Mouse (Mus musculus): ENCODE data around the gene Pik3c2g.

Gene Pik3c2g

DNA sequence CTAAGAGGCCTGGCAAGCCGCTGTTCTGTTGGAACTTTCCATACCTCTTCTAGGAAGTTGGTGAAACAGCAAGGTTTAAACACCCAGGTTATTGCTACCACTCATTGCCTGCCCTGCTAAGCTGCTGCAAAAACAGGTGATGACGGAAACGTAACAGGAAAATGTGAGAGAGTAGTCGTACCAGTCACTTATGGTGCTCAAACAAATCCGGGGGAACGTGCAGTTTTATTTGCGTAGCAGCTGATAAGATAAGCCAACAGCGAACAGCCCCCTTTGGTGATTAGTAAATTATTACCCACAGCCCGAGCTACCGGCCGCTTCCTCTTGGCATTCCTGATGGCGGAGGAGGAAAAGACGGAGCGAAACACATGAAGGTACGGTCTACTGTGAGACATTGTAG lies at the start of gene Pik3c2g:
Pik3c2g (plus strand) TSS at position 330 of the 400 bp plus-strand sequence.
- DNase-seq (ENCODE audit: low read depth, low spot score), result no peak

- DNase-seq (ENCODE audit: low read depth, low spot score), result no peak
Observed at GRCm38 (mm10) chr6:139538469-139538868, 48.6 kb upstream of the Pik3c2g start.

GRCm38 (mm10) chr6:139555537-139556179 lies 31.4 kb upstream of the Pik3c2g start:
- DNase-seq (ENCODE audit: low read depth, low spot score), result no peak

GRCm38 (mm10) chr6:139569211-139569610 lies 17.8 kb upstream of the Pik3c2g start:
- DNase-seq (ENCODE audit: low read depth, low spot score), result no peak

DNA sequence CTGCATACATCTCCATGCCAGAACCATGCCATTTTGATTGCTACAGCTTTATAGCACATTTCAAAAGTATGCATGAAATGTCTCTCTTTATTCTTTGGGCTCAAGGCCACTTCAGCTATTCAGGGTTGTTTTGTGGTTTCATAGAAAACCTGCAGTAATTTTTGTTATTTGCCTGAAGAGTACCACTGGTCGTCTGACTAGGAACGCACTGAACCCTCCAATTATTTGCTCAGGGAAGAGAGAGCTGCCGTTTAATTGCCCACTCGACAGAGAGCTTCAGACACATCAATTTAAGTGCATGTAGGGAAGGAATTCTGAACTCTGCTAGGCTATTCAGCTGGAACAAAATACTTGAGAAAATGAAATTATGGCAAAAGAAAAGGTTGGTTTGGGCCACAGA lies 11.2 kb upstream of the Pik3c2g start:
- no peak for DNase-seq (ENCODE audit: low read depth, low spot score)

DNA sequence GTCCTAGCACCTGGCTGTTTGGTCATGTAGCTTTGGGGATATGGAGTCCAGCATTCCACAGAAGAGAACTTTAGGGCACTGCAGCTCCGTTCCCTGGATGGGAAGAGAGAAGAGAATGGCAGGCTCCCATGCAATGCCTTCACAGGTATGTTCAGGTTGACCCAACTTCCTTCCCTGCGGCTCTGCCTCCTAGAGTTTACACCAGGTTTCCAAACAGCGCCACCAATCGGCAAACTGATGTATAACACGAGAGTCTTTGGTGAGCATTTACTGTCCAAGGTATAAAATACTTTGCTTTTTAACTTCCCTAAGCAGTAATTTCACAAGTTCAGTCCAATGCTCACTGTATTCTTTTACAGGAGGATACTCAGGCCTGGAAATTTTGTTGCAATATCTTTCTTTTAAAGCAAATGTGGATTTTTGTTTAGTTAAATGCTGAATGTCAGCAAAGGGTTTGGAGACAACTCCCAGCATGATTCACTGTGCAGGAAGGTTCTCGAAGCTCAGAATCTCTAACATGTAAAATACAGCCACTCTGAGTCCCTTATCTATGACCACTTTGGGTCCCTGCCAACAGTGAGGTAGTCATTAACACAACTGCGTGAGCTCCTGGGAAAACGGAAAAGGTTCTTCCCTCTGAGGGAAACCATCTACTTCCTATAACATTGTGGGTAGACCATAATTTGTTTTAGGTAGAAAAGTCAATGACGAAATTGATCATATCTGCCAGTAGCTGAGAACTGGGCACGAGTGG lies 10.6 kb upstream of the Pik3c2g start:
- no peak for DNase-seq (ENCODE audit: low read depth, low spot score)

DNA sequence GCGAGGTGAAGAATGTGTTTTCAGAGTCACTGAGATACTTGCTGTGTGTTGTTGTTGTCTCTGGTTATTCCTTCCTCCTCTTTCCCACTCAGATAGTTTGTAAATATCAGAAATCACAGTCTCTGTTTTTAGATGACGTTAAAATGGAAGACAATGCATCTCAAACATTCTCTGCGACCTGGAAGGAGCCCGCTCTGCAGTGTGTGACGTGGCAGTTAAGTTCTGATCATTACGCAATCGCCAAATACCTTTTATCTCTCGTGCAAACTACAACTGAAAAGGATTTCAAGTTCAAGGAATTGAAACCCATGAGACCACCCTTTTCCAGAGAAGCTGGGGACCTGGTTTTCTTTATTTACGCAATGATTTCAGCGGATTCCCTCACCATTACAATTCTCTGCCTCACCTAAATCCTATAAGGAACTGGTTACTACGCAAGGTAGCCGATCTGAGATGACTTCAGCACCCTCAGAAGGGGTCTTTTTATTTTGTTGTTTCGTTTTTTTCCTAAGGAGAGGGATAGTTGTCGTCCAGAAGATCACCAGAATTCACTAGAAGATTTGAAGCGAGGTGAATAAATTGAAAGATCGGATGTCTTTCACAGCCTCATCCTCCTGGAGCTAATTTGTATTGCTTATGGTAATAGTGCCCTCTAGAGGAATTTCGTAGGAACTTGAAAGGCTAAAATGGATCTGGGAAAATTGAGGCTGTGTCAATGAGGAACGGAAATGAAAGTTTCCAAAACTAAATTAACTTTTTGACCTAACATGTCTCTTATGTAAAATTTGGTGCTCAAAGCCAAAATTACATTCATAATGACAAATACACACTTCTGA lies 9.8 kb upstream of the Pik3c2g start:
- DNase-seq (ENCODE audit: low read depth, low spot score), result no peak

- no peak for DNase-seq (ENCODE audit: low read depth, low spot score)
Observed at GRCm38 (mm10) chr6:139587478-139587877, 457 bp downstream of the Pik3c2g start.

DNA sequence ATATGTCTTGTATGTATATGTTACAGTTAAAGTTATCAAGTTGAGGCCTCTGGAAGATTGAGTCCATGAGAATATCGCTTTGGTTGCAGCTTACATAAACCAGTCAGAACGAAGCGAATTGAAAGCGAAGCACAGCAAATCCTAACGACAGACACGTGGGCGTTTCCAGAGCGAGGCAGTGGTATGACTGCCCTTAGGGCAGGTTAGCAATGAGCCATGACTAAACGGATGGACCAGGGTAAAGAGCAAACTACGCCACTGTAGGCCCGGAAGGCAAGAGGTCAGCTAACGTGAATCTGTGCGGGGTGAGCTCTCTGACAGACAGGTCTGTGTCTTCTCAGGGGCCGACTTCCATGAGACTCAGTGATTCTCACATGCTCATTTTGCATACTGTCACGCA lies 1.4 kb downstream of the Pik3c2g start:
- no peak for DNase-seq (ENCODE audit: low read depth, low spot score)

- DNase-seq (ENCODE audit: low read depth, low spot score), result no peak
Observed at GRCm38 (mm10) chr6:139589291-139589690, 2.3 kb downstream of the Pik3c2g start.

GRCm38 (mm10) chr6:139589854-139590253 lies 2.8 kb downstream of the Pik3c2g start:
- DNase-seq (ENCODE audit: low read depth, low spot score), result no peak

DNA sequence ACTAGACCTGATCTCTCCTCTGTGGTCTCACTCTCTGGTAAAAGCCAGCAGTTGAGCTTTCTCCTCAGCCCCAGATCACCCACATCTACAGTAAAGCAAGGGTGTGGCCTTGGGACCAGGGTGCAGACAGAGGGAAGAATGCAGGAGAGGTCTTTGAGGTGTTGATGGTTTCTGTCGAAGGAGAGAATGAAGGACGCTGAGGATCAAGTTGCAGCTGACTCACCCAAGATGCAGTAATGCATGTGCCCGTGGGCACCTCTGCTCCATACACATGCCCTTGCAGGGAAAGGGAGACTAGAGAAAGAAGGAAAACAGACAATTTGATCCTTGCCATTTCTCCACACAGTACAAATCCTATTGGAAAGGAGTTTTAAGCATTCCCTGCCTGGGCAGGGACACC lies 5.1 kb downstream of the Pik3c2g start:
- no peak for DNase-seq (ENCODE audit: low read depth, low spot score)

- no peak for DNase-seq (ENCODE audit: low read depth, low spot score)
Observed at GRCm38 (mm10) chr6:139596433-139596832, 9.4 kb downstream of the Pik3c2g start.

DNA sequence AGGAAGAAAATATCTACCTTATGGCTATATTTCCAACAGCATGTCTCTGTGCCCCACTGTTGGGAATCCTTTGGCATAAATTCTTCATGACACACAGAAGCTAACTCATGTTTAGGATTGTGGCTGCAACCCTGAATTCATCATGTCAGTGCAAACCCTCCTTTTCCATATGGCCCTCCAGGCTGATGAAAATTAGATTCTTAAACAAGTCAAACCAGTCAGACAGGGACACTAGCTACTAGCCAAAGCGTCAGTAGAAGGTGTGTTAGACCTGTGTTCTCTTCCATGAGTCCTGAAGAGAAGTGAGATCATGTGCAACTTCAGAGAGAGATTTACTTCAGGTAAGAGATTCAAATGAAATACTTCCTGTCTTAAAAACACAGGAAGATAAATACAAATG lies 12.2 kb downstream of the Pik3c2g start:
- no peak for DNase-seq (ENCODE audit: low read depth, low spot score)

- no peak for DNase-seq (ENCODE audit: low read depth, low spot score)
Observed at GRCm38 (mm10) chr6:139618774-139619173, 31.8 kb downstream of the Pik3c2g start.

DNA sequence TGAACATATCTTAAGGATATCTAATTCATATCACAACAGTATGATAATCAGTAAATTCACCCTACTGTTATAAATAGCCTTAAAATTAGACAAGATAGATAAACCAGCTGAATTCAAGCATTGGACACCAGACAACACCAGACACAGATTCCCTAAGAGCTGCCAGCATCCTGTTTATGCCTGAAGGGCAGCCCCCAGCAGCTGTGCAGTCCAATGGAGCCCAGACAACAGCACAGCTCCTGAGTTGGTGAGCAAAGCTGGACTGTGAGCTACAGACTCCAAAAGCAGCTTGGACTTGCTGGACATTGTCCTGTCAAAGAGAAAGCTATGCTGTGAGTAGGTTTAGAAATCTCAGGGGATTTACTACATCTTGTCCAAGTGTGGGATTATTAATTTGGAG lies 37.7 kb downstream of the Pik3c2g start:
- no peak for DNase-seq (ENCODE audit: low read depth, low spot score)

GRCm38 (mm10) chr6:139634561-139634960 lies 47.5 kb downstream of the Pik3c2g start:
- DNase-seq (ENCODE audit: low read depth, low spot score), result no peak

DNA sequence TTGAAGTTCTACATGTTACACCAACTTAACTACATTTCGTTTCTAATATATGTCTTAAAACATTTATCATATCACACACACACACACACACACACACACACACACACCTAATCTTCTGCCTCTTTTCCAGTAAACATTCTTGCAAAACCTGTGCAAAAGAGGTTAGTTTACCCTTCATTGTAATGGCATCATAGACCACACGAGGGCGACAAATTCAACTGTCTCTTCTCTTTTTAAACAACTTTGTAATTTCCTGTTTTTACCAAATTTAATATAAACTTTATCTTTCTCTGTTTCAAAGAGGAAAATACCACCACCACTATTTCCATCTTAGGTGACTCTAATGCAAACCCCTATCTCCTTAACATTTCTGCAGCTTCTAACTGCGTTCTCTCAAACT lies 68.4 kb downstream of the Pik3c2g start:
- DNase-seq (ENCODE audit: low read depth, low spot score), result no peak

DNA sequence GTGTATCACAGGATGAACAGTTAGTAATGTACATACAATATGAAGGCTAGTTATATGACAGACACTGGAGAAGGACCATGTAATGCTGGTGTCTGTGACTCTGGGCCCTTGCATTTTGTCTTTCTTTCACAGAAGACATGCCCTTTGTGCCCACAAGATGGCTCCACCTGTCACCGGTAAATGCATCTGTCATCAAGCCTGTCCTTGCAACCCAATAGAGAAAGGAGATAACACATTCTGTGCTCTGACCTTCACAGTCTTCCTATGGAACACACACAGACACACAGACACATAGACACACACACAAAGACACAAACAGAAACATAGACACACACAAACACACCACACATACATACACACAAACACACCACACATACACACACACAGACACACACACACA lies 75.4 kb downstream of the Pik3c2g start:
- DNase-seq (ENCODE audit: low read depth, low spot score), result no peak

- no peak for DNase-seq (ENCODE audit: low read depth, low spot score)
Observed at GRCm38 (mm10) chr6:139718416-139718984, 131.5 kb downstream of the Pik3c2g start.

DNA sequence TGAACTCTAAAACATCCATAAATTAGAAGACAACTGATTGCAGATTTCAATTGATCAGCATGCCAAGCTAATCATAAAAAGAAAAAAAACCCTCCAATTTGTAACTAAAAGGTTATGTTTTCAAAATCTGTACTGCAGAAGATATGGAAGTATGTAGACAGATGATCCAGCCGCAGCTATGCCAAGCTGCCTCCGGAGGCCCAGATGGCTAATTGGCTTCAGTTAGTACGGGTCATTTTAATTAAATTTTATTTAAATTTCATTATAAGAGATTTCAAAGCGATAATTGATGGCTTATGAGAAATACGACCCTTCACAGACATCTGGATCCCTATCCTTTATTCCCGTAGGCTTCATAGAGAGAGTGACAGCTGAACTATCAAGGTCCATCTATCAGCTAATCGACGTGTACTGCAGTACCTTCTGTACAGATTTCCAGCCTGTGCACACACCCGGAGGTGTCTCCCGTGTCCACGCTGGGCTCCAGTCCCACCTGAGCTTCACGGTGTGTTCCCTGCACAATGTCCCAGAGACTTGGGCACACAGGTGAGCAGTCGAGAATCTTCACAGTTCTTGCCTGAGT lies 132.7 kb downstream of the Pik3c2g start:
- DNase-seq (ENCODE audit: low read depth, low spot score), result no peak
